Mouse (Mus musculus) stomach, postnatal 0 days (tissue): ENCODE measurements at regions not wholly inside any gene's neighbourhood (a gene's known extent, or its start where the extent isn't known, plus 50 kb on each side); places are given as distances from the start of the nearest gene placed in this dataset.

Experiments
- CTCF ChIP-seq: IDR thresholded peaks from 2 replicates; pipeline ENCODE4 v1.5.1; 2016; ENCODE audit warnings: antibody characterized with exemption, low read depth, mild to moderate bottlenecking, moderate library complexity
- EP300 ChIP-seq: optimal IDR thresholded peaks from 2 replicates; pipeline ENCODE3; 2016; ENCODE audit warnings: antibody characterized with exemption

DNA sequence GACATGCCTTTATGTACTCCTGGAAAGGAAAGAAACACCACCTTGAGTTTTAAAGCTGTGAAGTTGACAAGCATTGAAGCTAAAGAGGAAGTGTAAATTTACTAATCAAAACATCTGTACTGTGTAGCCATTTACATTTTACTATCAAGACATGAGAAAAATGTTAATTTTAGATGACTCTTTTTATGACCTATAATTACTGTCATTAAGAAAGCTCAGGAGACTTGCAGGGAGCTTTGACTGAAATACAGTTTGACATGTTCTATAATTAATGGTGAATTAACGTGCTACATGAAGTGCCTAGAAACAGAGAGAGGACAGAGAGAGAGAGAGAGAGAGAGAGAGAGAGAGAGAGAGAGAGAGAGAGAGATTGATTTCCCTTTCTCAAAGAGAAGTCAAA is 432.8 kb downstream of the Gm8797 start:
- TF ChIP-seq CTCF, result no peak
- no peak for TF ChIP-seq EP300
